Mouse (Mus musculus): ENCODE measurements around the gene Bicc1.

The Bicc1 gene

DNA sequence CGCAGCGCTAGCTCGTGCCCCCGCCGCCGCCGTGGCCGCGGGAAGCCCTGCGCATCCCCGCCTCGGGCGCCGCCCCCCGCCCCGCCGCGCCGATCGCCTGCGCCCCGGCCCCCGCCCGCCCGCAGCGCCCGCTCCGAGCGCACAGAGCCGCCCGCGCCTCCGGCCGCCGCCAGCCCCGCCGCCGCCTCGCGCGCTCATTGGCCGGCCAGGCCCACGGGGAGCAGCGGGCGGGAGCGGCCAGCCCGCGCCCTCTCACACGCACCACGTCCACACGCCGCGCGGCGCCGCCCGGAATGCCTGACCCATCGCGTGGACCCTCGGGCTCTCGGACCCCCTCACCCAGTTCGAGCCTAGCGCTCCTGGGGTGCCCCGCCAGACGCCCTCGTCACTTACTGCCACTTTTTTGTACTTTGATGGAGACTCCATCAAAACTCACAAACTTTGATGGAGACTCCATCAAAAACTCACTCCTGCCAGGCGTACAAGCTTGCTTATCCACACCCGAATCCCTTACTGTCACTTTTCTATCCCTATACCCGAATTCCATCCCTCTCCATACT lies at the start of gene Bicc1:
Gene Bicc1, minus strand, starts transcription at position 25 of the 560 bp plus-strand sequence.
- peak; percentile 55 to 63 for DNase-seq (ENCODE audit: low spot score in 2 of 2)

DNA sequence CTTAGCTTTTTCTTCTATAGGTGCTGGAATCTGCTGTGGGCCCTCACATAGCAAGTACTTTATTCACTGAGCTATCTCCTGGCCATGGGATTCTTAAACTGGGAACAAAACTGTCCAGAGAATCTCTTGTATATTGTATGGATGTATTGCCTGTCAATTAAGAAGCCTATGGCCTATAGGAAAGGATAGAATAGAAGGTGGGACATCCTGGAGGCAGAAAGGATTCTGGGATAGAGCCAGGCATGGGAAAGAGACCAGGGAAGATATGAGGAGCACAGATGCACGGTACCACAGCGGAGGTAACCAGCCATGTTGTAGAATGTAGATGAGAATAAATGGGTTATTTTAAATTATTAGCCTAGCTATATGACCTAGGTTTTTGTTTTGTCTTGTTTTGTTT lies 42.0 kb upstream of the Bicc1 start:
- no peak for DNase-seq (ENCODE audit: low spot score in 2 of 2)

DNA sequence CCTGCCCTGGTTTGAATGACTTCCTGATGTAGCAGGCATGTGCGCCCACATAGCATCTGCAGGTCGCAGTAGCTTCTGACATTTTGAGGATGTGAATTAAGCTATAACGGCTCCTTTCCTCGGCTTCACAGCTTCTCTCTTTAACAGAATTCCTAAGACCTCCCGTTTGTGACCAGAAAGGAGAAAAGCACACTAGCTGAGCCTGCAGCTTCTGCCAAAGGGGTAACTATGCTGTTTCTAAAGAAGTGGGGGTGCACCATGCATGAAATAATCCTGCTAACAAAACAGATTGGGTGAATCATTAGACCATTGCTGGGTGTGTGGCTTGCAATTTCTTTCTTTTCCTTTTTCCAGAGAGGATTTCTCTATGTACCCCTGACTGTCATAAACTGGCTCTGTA lies 41.5 kb upstream of the Bicc1 start:
- DNase-seq (ENCODE audit: low spot score in 2 of 2) = no peak

DNA sequence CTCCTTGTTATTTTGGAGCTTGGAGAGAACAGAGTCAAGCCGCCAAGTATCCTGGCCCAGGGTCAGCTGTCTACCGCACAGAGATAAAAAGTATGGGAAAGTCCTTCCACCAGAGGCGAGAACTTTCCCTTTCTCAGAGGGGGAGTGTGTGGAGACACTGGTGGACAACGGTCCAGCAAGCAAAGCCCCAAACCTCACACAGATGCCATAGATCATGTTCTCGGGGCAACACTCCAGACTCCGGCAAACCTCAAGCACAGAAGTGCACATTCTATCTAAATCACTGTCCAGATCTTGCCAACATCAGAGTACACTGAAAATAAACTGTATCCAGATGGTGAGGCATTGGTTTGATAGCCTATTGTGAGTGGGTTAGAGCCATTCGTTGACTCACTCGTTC lies 39.2 kb upstream of the Bicc1 start:
- DNase-seq (ENCODE audit: low spot score in 2 of 2) = peak in 1 of 2 experiments; percentile 44

DNA sequence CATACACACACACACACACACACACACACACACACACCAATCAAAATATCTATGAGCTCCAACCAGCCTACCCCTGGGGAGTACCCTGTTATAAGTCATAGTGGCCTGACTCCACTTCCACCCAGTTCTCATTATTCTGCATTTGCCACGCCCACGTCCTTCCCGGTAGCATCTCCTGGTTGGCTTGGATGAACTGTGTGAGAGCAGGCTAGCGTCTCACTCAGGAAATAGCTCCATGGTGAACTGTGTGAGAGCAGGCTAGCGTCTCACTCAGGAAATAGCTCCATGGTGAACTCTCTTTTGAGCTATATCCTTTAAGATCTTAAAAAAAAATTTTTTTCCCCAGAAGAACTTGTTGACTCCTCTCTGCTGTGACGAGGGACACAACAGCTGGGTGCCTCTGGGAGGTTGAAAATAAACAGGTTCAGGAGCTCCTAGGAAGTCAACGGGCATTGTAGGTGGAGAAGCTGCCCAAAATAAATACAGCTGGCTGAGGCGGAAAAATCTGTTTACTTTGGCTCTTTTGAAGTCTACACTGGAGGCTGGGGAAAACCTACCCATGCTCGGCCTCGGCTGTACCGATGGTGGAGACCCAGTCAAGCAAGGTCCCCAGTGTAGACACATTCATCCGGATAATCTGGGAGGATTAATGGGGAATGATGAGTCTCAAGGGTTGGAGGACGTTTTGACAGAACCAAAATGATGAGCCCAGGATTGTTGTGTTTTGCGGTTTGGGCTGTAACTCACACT lies 37.7 kb upstream of the Bicc1 start:
- no peak for DNase-seq (ENCODE audit: low spot score in 2 of 2)

DNA sequence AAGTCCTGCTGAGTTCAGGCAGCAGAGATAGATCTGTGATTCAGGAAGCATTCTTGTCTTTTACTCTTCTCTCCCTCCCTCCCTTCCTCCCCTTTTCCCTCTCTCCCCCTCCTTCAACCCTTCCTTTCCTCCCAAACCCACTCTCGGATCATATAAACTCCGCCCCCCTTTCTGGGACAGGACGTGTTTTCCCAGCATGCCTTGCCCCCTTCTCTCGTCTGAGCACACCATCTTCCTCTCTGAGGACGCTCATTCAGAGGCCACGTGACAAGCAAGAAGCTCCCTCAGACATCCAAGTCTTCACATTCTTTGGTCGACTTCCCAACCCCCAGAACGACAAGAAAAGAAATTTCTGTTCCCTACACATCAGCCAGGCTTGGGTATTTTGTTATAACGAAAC lies 36.0 kb upstream of the Bicc1 start:
- peak in 1 of 2 experiments; percentile 26 for DNase-seq (ENCODE audit: low spot score in 2 of 2)

DNA sequence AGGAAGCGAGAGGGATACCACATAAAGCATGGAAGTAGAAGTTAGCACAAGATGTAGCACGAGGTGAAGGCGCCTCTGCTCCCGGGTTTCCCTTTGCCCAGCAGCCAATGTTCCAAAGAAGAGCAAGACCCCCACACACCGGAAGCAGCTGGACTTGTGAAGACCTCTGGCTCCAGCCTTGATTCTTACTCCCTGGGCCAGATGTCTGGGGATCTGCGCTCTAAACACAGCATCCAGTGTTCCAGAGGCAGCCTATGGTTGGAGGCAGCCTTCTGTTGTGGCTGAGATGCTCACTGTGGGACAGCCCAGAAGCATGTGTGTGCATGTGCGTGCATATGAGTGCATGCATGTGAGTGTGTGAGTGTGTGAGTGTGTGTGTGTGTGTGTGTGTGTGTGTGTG lies 35.2 kb upstream of the Bicc1 start:
- peak in 1 of 2 experiments; percentile 33 for DNase-seq (ENCODE audit: low spot score in 2 of 2)

DNA sequence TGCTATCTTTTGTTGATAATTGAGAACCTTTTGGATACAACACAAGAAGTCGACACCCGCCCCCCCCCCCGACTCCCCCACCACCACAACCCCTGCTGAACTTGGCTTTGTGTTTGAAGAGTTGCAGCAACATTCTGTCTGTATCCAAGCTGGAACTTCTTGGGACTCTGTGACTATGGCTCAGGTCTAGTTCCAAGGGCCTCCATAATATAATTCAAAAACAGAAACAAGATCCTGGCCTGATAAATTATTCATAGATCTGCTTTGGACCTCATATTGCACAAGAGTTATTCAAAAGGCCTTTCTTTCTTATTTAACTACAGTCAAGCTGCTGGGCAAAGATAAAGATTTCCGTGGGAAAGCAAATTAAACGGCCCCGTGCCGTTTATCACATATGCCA lies 33.8 kb upstream of the Bicc1 start:
- no peak for DNase-seq (ENCODE audit: low spot score in 2 of 2)

DNA sequence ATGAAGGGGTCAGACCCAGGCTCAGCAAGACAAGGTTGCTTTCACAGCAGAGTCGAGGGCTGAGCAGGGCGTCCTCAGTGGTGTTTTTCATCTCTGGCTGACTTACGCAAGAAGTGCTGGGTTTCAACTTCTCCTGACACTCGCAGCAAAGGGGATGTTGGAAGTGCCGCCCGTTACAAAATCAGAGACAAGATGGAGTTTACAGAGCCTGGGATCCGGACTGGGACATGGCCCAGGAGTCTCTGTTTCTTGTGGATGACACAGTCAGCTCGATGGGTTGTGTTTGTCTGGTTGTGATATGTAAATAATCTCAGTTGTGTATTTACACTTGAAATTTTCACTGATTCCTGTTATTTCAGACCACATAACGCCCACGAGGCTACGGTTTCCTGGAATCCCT lies 33.4 kb upstream of the Bicc1 start:
- no peak for DNase-seq (ENCODE audit: low spot score in 2 of 2)

DNA sequence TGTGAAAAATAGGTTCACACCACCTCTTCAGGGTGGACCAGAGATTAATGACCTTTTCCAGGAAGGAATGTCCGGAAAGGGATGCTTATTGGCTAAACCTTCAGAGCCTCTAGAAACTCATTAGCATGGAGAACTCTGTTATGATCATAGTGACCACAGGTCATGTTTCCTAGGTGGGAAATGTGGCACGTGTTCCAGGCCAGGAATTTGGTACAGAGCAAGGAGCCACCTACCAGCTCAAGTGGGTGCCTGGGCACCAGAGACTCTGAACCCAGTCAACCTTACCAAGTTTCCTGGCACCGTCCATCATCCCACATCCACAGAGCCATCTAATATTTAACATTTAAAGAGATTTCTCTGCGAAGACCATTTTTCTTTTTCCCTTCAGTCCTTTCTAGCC lies 29.2 kb upstream of the Bicc1 start:
- no peak for DNase-seq (ENCODE audit: low spot score in 2 of 2)

DNA sequence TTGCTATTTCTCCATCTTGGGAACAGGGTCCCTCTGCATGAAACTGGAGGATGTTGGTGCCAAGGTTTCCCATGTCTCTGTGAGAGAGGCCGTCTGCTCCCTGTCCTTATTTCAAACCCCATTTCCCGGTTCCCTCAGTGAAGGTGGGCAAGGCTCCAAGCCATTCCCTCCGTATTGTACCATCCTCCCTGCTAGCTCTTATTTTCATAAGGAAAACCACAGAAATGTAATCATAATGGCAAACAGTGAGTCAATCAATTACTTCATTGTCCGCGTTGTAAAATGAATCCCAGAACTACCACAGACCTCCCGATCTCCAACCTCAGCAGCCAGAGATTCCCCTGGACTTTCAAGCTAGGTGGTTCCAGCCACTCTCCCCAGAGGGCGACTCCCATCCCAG lies 25.6 kb upstream of the Bicc1 start:
- no peak for DNase-seq (ENCODE audit: low spot score in 2 of 2)

DNA sequence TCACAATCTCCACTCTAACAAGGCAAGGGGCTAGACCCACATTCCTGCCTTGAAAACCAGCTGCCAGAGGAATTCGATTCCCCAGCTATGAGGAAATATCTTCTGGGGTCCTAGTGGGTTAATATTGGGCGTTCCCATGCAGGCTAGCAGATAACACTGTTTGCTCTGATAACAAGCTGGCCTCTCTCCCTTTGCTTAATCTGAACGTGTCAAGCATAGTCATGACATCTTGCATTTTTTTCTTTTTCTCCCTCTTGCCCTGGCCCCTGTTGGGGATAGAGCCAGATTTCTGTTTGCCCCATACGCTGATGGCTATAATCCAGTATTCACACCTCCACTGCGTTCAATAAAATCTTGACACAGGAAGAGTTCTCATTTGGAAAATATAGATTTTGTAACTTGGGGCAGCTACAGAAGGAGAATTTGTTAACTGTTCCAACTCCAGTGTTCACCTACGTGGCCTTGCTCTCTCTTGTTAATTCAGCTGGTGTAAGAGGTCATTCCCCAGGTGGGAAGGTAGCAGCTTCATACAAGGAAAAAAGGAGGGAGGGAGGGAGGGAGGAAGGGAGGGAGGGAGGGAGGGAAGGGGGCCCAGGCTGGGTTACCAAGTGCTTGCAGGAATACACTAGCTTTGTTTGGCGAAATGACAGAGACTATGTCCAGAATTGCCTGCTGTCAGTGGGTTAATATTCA lies 24.0 kb upstream of the Bicc1 start:
- DNase-seq (ENCODE audit: low spot score in 2 of 2) = no peak

DNA sequence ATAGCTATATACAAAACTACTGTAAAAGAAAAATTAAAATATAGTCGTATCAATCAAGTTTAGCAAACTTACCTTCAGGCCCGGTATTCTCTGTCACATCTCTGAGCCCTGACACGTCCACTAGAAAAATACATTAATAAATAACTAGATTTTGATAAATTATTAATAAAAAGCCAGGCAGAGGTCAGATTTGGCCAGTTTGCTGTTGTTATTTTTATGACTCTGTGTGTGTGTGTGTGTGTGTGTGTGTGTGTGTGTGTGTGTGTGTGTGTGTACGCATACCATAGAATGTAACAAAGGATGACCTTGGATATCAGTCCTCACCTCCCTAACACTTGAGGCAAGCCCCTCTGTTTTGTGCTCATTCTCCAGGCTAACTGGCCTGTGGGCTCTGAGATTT lies 22.4 kb upstream of the Bicc1 start:
- DNase-seq (ENCODE audit: low spot score in 2 of 2) = no peak

DNA sequence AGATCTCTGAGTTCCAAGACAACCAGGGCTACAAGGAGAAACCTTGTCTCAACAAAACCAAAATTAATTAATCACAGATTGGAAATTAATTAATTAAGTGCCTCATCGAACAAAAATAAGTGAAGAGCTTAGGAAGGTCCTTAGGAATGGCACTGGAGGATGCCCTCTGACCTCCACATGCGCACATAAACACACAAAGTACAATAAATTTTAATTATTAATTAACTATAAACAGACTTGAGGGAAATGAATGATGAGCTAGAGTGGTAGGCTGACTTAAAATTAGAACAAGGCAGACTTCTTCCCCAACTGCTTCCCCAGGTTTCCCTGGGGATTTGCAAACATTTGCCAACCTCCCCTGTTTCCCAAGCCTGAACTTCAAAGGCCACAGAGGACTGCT lies 21.6 kb upstream of the Bicc1 start:
- no peak for DNase-seq (ENCODE audit: low spot score in 2 of 2)

DNA sequence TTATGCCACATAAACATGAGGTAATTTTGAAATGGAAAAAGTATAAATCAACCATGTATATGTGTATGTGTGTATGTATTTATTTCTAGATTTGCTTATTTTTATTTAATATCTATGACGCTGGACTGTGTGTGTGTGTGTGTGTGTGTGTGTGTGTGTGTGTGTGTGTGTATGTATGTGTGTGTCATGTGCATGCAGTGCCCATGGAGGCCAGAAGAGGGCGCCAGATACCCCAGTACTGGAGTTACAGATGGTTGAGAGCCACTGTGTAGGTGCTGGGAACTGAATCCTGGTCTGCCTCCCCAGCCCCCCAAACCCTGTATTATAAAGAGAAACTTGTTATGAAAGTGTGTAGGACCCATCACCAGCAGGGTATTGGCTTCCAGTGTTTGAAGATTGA lies 20.6 kb upstream of the Bicc1 start:
- no peak for DNase-seq (ENCODE audit: low spot score in 2 of 2)

DNA sequence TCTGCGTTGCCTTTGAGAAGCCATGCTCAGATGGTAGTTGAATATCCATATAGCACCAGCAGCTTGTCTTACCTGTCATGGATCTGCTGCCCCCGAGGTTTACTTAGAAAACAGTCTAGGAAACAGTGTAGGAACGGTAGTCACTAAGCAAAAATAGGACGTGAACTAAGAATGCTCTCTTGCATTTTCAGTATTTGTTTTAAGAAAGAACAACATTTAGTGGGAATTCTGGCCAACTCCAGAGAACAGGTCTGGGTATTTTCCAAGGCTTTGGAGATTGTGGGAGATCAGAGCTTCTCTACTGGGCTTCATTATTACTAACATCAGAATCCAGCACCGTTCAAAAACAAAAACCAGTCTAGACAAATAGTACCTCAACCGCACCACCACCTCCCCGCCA lies 17.7 kb upstream of the Bicc1 start:
- no peak for DNase-seq (ENCODE audit: low spot score in 2 of 2)

DNA sequence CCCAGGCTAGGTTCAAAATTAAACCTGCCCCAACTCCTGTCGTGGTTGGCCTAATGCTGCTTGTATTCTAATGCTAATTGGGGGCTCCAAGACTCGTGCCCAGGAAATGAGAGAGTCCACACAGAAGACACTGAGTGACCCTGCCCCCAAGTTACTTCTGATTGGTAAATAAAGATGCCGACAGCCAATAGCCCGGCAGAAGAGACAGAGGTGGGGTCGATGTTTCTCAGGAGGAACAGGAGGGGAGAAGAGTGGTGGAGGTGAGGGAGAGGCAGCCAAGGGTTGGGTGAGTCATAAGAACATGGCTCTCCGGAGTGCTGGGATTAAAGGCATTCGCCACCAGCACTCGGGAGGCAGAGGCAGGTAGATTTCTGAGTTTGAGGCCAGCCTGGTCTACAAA lies 16.8 kb upstream of the Bicc1 start:
- no peak for DNase-seq (ENCODE audit: low spot score in 2 of 2)

DNA sequence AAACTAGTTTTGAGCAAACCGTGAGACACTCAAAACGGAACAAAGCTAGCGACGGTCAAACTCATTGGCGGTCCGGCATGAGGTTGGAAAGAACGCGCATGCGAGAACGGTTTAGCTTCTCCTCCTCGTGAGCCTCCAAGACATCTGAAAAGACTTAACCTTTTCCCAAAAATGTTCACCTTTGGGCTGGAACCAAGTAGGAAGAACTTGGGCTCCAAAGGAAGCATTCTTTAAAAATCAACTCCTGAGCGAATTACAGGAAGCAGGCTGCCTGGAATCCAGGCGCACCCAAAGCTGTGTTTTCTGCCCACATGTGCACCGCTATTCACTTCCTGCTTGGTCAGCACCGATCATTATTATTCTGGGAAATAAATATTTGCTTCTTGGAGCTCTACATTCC lies 15.8 kb upstream of the Bicc1 start:
- DNase-seq (ENCODE audit: low spot score in 2 of 2) = no peak

DNA sequence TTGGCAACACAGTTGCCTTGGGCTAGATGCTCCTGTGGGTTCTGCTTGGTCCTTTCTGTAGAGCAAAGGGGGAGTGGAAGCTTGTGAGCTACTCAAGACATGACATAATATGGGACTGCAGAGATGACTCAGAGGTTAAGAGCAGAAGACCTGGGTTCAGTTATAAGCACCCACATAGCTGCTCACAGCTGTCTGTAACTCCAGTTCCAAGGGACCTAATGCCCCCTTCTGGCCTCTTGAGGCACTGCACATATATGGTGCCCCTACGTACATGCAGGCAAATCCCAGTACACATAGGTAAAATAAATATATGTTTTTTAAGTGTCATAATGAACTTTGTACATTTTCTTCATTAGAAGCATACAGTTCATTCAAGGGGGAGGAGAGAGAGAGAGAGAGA lies 11.9 kb upstream of the Bicc1 start:
- DNase-seq (ENCODE audit: low spot score in 2 of 2) = no peak

DNA sequence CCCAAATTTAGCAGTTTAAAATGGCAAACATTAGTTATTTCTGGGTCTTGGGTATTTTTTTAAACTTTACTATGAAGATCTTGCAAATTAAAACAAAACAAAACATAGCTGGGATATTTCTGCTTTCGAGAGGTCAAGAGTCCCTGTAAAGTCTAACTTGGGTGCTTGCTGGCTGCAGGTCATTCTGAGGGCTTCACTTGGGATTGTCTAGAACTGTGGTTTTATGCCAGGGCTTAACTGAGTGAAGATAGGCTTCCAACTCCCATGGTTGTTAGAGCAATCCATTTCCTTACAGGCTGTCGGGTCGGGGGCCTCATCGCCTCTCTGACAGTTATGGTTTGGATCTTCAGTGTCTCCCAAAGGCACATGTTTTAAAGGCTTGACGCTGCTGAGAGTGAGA lies 11.3 kb upstream of the Bicc1 start:
- no peak for DNase-seq (ENCODE audit: low spot score in 2 of 2)

DNA sequence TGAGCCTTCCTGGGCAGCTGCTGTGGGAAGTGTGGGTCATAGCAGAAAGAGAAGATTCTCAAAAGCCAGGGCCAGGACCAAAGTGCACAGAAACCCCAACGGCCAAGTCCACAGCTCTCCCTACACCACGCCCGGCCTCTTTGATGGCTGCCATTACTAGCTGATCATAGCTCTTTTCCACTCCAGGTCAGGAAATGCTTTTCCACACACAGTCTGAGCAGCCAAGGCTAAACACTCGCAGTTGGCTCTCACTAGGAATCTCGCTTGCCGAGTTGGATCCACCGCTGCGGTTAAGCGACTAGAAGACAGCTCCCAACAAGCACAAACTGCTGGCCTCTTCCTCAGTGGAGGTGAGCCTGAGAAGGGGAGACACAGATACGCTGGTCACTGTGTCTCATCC lies 10.3 kb upstream of the Bicc1 start:
- DNase-seq (ENCODE audit: low spot score in 2 of 2) = no peak

DNA sequence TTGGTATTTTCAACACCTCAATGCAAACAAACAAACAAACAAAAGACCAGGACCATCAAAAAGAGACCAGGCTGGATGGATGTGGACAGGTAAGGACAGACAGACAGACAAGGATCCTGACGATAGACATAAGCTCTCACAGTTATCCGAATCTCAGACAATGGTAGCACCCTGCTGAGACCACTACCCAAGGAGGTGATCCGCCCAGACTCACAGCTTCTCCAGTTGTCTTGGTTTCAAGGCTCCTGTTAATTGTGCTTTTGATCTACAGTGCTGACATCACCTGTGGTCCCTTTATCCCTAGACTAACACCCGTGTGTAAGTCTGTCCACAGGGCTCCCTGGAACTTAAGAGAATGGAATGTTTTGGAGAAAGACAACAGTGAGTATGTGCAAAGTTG lies 9.7 kb upstream of the Bicc1 start:
- no peak for DNase-seq (ENCODE audit: low spot score in 2 of 2)

DNA sequence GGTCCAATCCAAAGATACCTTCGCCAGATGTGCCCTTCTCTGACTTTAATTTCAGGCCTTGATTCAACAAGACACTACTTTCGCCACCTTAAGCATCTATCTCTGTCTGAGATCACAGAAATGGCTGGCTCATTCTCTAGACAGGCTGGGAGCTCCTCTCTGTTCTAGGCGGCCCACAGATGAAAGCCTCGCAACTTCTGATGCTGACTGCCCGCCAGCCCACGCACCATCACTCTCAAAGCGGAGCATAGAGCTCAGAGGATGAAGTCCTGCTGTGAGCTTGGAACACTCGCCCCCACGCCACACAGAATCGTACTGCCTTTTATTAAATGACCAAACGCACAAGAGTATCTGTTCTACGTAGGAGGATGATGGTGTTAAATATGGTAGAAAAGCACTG lies 949 bp upstream of the Bicc1 start:
- DNase-seq (ENCODE audit: low spot score in 2 of 2) = peak in 1 of 2 experiments; percentile 47
